Mouse (Mus musculus) ES-Bruce4 (cell line): ENCODE measurements at regions not wholly inside any gene's neighbourhood (a gene's known extent, or its start where the extent isn't known, plus 50 kb on each side); places are given as distances from the start of the nearest gene placed in this dataset.

Experiments used
- CTCF ChIP-seq: IDR thresholded peaks from one replicate; pipeline ENCODE4 v1.8.1; 2011; ENCODE audit warnings: low read depth, low read length
- POLR2A ChIP-seq: IDR thresholded peaks from one replicate; pipeline ENCODE4 v1.8.1; 2011; ENCODE audit warnings: low read length; ENCODE audit not compliant: insufficient read depth

DNA sequence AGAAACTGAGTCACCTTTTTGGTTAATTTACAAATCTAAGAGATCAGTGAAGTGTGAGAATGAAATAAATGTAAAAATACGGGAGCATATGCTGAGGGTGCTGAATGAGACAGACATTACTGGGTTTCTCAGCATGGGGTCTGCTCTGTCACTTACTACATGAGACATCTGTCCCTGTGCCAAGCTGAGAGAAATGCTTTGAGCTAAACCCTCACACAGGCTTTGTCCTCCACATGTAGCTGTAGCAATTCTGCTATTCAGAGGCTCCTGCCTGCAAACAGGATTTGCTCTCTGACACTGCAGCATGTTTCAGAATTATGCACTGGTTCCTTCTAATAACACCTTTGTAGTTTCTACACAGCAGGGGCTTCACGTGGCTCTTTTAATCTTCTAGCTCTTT lies 3806.3 kb downstream of the 9330182O14Rik start:
- TF ChIP-seq CTCF (no peak), POLR2A (no peak)
